Mouse (Mus musculus): Measurements from ENCODE around the gene Cbwd1. TPM values are rescaled to one million over a fixed set of nuclear protein-coding genes. Genes with fewer than 3 reads are reported as not detected.

Gene Cbwd1
- polyA plus RNA-seq (2016; fragmentation: Nextera tagmentation; extraction: Ambion mirVana), result 18.4 and 19.6 TPM in 2 replicates

- Histone ChIP-seq H3K36me3 (peaks cover under 1% of the 10 kb centered on the region; the same call in 1 of the 2 replicates), H3K4me3 (peak within 1 kb of the TSS; percentile 79), H3K27me3 (ENCODE audit: insufficient read depth, poor library complexity, severe bottlenecking) (no peaks in the 10 kb centered on the region), H3K27ac (peak within 1 kb of the TSS; percentile 89), H3K9me3 (no peaks in the 10 kb centered on the region), H3K4me1 (peaks cover 4% of the 10 kb centered on the region)
- DNase-seq (ENCODE audit: low spot score), result peak; percentile 99
- WGBS, result under 1% methylated on average over 36 of the region's 36 CpGs
Observed at GRCm38 (mm10) chr19:24961172-24961962, at the start of gene Cbwd1. Gene Cbwd1, minus strand, starts transcription at chr19:24961610.

- Histone ChIP-seq H3K27ac (no peak overlapping the region), H3K27me3 (ENCODE audit: insufficient read depth, poor library complexity, severe bottlenecking) (no peaks in the 10 kb centered on the region), H3K4me3 (no peak overlapping the region), H3K36me3 (no peaks in the 10 kb centered on the region), H3K4me1 (peaks cover 4% of the 10 kb centered on the region; the same call in 1 of the 2 replicates), H3K9me3 (no peaks in the 10 kb centered on the region)
- DNase-seq (ENCODE audit: low spot score), result no peak
- 78% methylated on average over 2 of the region's 2 CpGs for whole genome bisulfite sequencing
Observed at GRCm38 (mm10) chr19:25008509-25008908, 47.1 kb upstream of the Cbwd1 start.

- WGBS, result 62% methylated on average over 1 of the region's 1 CpGs
- H3K9me3 ChIP-seq, result no peaks in the 10 kb centered on the region
- H3K4me1 ChIP-seq, result peaks cover 4% of the 10 kb centered on the region; the same call in 1 of the 2 replicates
- H3K4me3 ChIP-seq, result no peak overlapping the region
- H3K27me3 ChIP-seq (ENCODE audit: insufficient read depth, poor library complexity, severe bottlenecking), result peaks cover 8% of the 10 kb centered on the region
- DNase-seq (ENCODE audit: low spot score), result no peak
- no peak overlapping the region for H3K27ac ChIP-seq
- no peaks in the 10 kb centered on the region for H3K36me3 ChIP-seq
Observed at GRCm38 (mm10) chr19:25006686-25007085, 45.3 kb upstream of the Cbwd1 start.

- Histone ChIP-seq H3K36me3 (no peaks in the 10 kb centered on the region), H3K9me3 (no peaks in the 10 kb centered on the region), H3K27me3 (ENCODE audit: insufficient read depth, poor library complexity, severe bottlenecking) (peaks cover 33% of the 10 kb centered on the region), H3K27ac (no peak overlapping the region), H3K4me3 (no peak overlapping the region), H3K4me1 (peaks cover 4% of the 10 kb centered on the region; the same call in 1 of the 2 replicates)
- 65% methylated on average over 4 of the region's 4 CpGs for WGBS
- DNase-seq (ENCODE audit: low spot score), result no peak
Observed at GRCm38 (mm10) chr19:25003810-25004209, 42.4 kb upstream of the Cbwd1 start.

- peaks cover 40% of the 10 kb centered on the region for H3K27me3 ChIP-seq (ENCODE audit: insufficient read depth, poor library complexity, severe bottlenecking)
- no peak for DNase-seq (ENCODE audit: low spot score)
- peaks cover 4% of the 10 kb centered on the region; the same call in 1 of the 2 replicates for H3K4me1 ChIP-seq
- no peaks in the 10 kb centered on the region for H3K9me3 ChIP-seq
- 71% methylated on average over 3 of the region's 3 CpGs for WGBS
- no peaks in the 10 kb centered on the region for H3K36me3 ChIP-seq
- H3K27ac ChIP-seq, result no peak overlapping the region
- H3K4me3 ChIP-seq, result no peak overlapping the region
Observed at GRCm38 (mm10) chr19:25002828-25003227, 41.4 kb upstream of the Cbwd1 start.

GRCm38 (mm10) chr19:25002032-25002431, 40.6 kb upstream of the Cbwd1 start:
- Histone ChIP-seq H3K4me3 (no peak overlapping the region), H3K27ac (no peak overlapping the region), H3K9me3 (no peaks in the 10 kb centered on the region), H3K36me3 (no peaks in the 10 kb centered on the region), H3K27me3 (ENCODE audit: insufficient read depth, poor library complexity, severe bottlenecking) (peaks cover 45% of the 10 kb centered on the region), H3K4me1 (peaks cover 4% of the 10 kb centered on the region; the same call in 1 of the 2 replicates)
- no peak for DNase-seq (ENCODE audit: low spot score)
- WGBS, result 89% methylated on average over 6 of the region's 6 CpGs

GRCm38 (mm10) chr19:25000153-25000552, 38.7 kb upstream of the Cbwd1 start:
- 17% methylated on average over 9 of the region's 9 CpGs for WGBS
- H3K4me3 ChIP-seq, result peak overlapping the region; percentile 89
- no peaks in the 10 kb centered on the region for H3K36me3 ChIP-seq
- H3K27ac ChIP-seq, result no peak overlapping the region
- H3K27me3 ChIP-seq (ENCODE audit: insufficient read depth, poor library complexity, severe bottlenecking), result peaks cover 59% of the 10 kb centered on the region
- H3K9me3 ChIP-seq, result no peaks in the 10 kb centered on the region
- DNase-seq (ENCODE audit: low spot score), result no peak
- H3K4me1 ChIP-seq, result peaks cover 4% of the 10 kb centered on the region; the same call in 1 of the 2 replicates

- H3K27ac ChIP-seq, result peak within 1 kb of the TSS; percentile 89
- under 1% methylated on average over 94 of the region's 109 CpGs for WGBS
- peak; percentile 76 for DNase-seq (ENCODE audit: low spot score)
- no peaks in the 10 kb centered on the region for H3K9me3 ChIP-seq
- no peaks in the 10 kb centered on the region for H3K36me3 ChIP-seq
- H3K4me1 ChIP-seq, result peaks cover 10% of the 10 kb centered on the region; the same call in 1 of the 2 replicates
- peaks cover 59% of the 10 kb centered on the region for H3K27me3 ChIP-seq (ENCODE audit: insufficient read depth, poor library complexity, severe bottlenecking)
- peak within 1 kb of the TSS; percentile 89 for H3K4me3 ChIP-seq
Observed at GRCm38 (mm10) chr19:24999201-24999886, 37.9 kb upstream of the Cbwd1 start, which contains the start of gene Dock8. Gene Dock8, plus strand, starts transcription at chr19:24999534.

GRCm38 (mm10) chr19:24998561-24998960, 37.2 kb upstream of the Cbwd1 start:
- Histone ChIP-seq H3K27ac (no peak overlapping the region), H3K4me1 (0 out of 2 replicates have a peak, but pooled peaks cover 7% of the 10 kb centered on the region), H3K36me3 (no peaks in the 10 kb centered on the region), H3K9me3 (no peaks in the 10 kb centered on the region), H3K4me3 (peak overlapping the region; percentile 89; the same call in 1 of the 2 replicates), H3K27me3 (ENCODE audit: insufficient read depth, poor library complexity, severe bottlenecking) (peaks cover 59% of the 10 kb centered on the region)
- no peak for DNase-seq (ENCODE audit: low spot score)
- 62% methylated on average over 5 of the region's 5 CpGs for WGBS

- DNase-seq (ENCODE audit: low spot score), result no peak
- no peak overlapping the region for H3K4me3 ChIP-seq
- H3K36me3 ChIP-seq, result no peaks in the 10 kb centered on the region
- 58% methylated on average over 12 of the region's 12 CpGs for WGBS
- H3K27ac ChIP-seq, result no peak overlapping the region
- H3K27me3 ChIP-seq (ENCODE audit: insufficient read depth, poor library complexity, severe bottlenecking), result peaks cover 55% of the 10 kb centered on the region
- 0 out of 2 replicates have a peak, but pooled peaks cover 7% of the 10 kb centered on the region for H3K4me1 ChIP-seq
- H3K9me3 ChIP-seq, result no peaks in the 10 kb centered on the region
Observed at GRCm38 (mm10) chr19:24996815-24997704, 35.6 kb upstream of the Cbwd1 start.

- Histone ChIP-seq H3K4me1 (0 out of 2 replicates have a peak, but pooled peaks cover 7% of the 10 kb centered on the region), H3K36me3 (no peaks in the 10 kb centered on the region), H3K27me3 (ENCODE audit: insufficient read depth, poor library complexity, severe bottlenecking) (peaks cover 34% of the 10 kb centered on the region), H3K27ac (no peak overlapping the region), H3K9me3 (no peaks in the 10 kb centered on the region), H3K4me3 (no peak overlapping the region)
- no peak for DNase-seq (ENCODE audit: low spot score)
- 30% methylated on average over 8 of the region's 8 CpGs for WGBS
Observed at GRCm38 (mm10) chr19:24994900-24995299, 33.5 kb upstream of the Cbwd1 start.

GRCm38 (mm10) chr19:24993526-24993925, 32.1 kb upstream of the Cbwd1 start:
- Histone ChIP-seq H3K4me1 (0 out of 2 replicates have a peak, but pooled peaks cover 7% of the 10 kb centered on the region), H3K27ac (no peak overlapping the region), H3K27me3 (ENCODE audit: insufficient read depth, poor library complexity, severe bottlenecking) (peaks cover 25% of the 10 kb centered on the region), H3K4me3 (no peak overlapping the region), H3K9me3 (no peaks in the 10 kb centered on the region), H3K36me3 (no peaks in the 10 kb centered on the region)
- no peak for DNase-seq (ENCODE audit: low spot score)
- WGBS, result 67% methylated on average over 6 of the region's 6 CpGs
